Mouse (Mus musculus) NIH3T3 (cell line): Measurements from ENCODE around the gene Ccdc155.

Experiments
- DNase-seq: peaks from one replicate; pipeline ENCODE4 v3.0.0-alpha.2; 2012; ENCODE audit warnings: low read depth

Ccdc155 gene

DNA sequence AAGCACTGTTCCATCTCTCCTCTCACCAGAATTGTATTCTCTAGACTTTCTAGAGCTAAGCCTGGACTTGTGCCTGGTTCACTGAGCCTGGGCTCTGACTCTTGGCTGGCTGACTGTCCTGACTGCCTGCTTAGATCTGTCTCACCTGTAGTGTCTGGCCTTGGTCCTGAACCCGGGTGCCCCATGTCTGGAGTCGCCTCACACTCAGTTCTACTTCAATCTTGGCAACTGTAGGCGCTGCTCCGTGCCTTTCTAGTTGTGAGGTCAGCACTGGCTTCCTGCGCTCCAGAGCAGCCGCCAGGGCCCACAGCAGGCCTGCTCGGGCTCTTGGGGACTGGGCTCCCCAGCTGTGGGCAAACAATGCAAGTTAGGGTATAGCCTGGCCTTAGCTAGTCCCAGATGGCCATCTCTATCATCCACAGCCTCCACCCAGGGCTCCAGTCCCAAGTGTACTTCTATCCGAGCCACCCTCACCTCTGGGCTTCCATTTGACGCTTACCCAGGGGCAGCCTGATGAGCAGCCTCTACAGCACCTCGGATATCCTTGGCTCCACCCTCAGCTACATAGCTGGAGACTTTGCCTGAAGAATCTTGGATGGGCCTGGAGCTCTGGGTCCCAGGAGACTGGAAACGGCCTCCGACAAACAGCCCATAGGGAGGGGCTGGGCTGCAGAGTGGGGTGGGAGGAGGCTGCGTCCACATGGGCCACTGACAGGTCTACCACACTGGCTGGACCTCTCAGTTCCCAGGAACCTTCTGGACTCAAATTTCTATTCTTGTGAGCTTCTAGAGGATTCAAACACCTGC, 60.1 kb downstream of the Ccdc155 start:
- DNase-seq = no peak

- no peak for DNase-seq
Measured at GRCm38 (mm10) chr7:45141914-45142313, 62.8 kb downstream of the Ccdc155 start.

- no peak for DNase-seq
Measured at GRCm38 (mm10) chr7:45141319-45141718, 63.4 kb downstream of the Ccdc155 start.

DNA sequence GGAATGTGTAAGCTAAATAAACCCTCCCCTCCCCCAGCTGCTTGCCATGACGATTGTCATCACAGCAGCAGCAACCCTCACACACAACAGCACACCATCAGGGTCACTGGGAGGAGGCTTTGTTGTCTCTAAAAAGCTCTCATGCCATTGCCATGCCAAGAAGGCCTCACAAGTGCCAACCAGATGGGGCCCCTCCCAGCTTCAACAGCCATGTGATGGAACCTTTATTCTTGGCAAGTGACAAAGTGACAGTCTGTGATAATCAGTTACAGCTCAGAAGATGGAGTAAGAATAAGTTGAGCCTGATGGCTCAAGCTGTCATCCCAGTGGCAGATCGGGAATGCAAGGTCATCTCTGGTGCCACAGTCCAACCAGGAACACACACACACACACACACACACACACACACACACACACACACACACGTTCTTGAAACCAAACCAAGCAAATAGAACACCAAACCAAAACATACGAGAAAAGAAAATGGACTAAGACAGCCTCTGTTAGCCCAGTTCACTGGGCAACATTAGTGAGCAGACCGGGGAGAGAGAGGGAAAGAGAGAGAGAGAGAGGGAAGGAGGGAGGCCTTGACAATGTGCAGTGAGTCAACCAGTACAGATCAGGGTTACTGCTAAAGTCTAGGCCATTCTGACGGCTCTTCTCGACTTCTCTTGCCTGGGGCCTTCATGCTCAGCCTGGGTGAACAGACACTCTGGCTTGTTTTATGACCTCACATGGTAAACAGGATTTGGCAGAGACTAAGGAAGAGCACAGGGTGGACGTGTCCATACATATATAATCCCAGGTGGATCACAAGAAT, 64.6 kb downstream of the Ccdc155 start:
- no peak for DNase-seq

DNA sequence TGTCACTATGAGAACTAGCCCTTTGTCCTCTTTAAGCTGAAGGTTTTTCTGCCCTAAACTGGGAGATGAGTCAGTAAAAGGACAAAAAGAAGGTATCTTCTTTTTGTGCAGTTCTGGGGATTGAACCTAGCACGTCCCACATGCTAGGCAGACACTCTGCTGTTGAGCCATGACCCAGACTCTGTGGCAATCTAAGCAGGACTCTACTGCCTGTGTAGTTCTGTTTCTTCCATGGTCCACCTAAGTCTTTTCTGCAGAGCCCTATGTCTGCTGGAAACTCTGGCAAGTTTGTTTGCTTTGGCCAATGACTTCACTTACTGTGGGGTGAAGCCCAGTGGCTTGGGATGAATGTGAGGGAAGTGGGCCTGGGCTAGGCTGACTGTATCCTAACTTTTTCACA, 66.3 kb downstream of the Ccdc155 start:
- no peak for DNase-seq

GRCm38 (mm10) chr7:45137171-45138006, 67.3 kb downstream of the Ccdc155 start:
- no peak for DNase-seq

DNA sequence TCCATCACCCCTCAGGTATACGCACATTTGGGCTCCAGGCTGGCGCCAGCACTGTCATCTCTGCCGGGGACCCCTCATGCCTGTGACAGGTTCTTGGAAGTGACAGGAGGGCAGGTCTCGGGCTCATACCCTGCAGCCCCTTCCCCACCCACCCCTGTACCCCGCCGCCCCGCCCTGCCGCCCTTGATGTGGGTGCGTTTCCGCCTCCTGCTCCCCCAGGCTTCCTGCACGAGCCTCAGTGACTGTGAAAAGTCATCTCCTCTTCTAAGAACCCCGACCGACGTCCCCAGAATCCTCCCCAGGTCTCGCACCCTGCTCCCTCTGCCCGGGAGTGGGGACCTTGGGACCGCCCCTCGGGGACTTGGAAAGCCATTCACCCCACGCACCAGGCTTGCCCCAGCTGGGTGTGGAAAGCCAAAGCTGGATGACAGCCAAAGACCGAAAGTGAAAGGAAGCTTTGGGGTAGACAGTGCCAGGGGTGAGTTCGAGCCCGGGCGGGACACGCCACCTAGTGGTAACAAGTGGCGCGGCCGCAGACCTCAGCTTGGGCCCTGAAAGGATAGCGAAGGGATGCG, 68.6 kb downstream of the Ccdc155 start, which contains the start of the genes Gm45713 and Flt3l:
TSS of gene Gm45713 (minus strand) at position 239 of the 575 bp plus-strand sequence.
TSS of gene Flt3l (minus strand) at position 440 of the 575 bp plus-strand sequence.
- peak; percentile 97 for DNase-seq

DNA sequence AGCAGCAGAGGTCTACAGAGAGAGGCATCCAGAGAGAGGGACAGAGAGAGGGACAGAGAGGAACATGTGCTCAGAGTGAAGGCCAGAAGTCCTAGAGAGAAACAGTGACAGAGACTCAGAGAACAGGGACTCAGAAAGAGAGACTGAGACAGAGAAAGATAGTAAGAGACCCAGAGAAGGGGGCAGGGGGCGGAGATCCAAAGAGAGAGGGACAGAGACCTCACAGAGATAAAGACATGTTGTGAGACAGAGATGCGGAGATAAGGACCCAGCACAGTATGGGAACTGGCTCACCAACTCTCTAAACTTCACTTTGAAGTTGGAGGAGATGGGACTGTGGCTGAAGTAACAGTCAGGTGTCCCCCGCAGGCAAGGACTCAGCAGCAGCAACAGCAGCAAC, 69.3 kb downstream of the Ccdc155 start:
- DNase-seq = no peak

DNA sequence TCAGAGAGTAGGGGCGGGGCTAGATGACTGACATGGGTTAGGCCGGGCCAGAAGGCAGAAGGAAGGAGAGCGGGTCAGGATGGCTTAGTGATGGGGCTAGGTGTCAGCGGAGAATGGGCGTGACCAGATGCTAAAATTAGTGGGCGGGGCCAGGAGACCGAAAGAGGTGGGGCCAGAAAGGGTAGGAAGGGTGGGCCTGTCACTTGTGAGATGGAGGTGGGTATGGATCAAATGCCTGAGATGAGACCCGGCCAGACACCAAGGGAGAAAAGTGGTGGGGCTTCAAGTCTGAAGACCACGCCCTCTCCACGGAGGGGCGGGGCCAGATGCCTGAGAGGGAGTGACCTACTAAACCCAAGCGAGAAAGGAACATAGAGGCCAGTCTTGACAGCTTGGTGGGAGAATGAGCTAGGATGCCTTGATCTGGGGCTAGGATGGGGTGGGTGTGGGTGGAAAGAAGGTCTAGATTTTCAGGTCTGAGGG, 70.1 kb downstream of the Ccdc155 start:
- DNase-seq = peak; percentile 68
